Mouse (Mus musculus): ENCODE results near the gene Cpa5.
A peak's percentile ranks its signal among the peaks of the same experiment; 100 is the strongest.

Gene Cpa5

DNA sequence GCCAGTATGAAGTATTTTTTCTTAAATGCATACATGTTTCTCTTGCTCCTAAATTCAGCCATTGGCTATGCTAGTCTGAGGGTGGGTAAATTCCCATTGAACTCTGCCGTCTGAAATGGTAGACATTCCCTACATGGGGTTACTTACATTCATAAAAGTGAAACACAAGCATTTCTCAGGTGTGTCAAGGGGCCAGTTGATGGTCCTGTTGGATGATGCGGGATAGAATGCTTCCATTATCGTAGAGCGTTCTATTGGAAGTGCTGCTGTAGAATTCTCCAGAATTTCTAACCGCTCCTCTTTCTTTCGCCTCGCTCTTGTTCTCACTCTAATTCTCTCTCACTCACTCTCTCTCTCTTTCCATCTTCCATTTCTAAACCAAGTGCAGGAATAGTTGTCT lies at the start of gene Cpa5:
TSS of gene Cpa5 (plus strand) at position 301 of the 400 bp plus-strand sequence.
- no peak for DNase-seq (ENCODE audit: low read depth)

DNA sequence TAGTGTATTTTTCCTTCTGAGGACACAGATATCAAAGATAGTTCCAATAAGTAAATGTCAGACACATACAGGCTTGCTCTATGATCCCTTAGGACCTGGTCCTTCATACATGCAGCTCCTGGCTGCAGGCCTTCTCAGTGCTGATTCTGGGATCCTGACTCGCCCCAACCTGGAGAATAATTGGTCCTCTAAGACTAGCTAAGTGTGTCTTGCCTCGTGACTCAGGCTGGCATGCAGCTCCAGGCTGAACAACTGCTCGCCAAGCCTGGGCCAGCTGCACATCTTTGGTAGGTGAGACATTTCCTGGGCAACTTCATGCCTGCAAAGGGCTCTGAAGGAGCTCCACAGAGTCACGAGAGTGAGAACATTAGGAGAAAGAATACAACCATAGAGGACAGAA lies 48.7 kb upstream of the Cpa5 start:
- peak; percentile 57 for DNase-seq (ENCODE audit: low read depth)

DNA sequence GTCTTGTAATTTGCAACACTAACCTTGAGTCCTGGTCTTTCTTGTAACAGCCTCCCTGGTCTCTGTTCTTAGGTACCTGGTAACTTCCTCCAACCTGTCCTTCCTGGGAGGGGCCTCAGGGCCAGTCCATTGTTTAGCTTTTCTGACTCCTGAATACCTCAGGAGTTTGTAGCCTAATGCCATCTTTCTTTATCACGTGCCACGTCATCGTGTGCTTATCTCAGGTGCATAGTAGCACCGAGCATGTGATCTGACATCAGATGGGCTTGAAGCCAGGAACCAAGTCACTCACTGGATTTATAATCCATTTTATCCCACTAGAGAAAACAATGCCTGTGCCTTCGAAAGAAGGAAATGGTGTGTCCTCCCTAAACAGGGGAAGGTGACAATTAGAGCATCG lies 47.2 kb upstream of the Cpa5 start:
- no peak for DNase-seq (ENCODE audit: low read depth)

DNA sequence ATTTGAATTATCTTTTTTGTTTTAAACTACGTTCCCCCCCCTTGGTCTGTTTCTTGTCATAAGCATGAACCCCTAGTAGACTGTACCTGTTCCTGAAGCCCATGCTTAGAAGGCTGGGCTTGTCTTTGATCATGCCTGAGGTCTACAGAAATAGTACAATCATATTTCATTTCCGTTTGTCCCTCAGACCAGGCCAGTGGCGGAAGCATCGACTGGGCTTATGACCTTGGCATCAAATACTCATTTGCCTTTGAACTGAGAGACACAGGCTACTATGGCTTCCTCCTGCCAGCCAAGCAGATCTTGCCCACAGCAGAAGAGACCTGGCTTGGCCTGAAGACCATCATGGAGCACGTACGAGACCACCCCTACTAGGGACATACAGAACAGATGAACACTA lies 46.8 kb upstream of the Cpa5 start:
- DNase-seq (ENCODE audit: low read depth) = no peak

DNA sequence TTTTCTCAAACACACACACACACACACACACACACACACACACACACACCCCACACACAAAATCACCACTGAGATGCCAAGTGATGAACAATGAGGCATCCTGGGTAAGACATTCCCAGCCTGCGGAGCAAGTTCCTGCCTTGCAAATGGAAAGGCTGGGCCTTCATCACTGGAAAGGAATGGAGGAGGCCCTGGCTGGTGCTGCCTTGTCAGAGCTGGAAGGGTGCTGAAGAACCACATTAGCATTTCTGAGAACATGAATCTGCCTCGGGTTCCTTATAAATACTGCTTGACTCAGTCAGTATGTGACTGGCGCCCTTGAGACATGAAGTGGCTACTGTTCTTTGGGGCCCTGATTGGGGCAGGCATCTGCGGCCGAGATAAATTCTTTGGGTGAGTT lies 42.7 kb upstream of the Cpa5 start, which contains the start of gene Cpa4:
TSS of gene Cpa4 (plus strand) at position 301 of the 400 bp plus-strand sequence.
- DNase-seq (ENCODE audit: low read depth) = peak; percentile 55

DNA sequence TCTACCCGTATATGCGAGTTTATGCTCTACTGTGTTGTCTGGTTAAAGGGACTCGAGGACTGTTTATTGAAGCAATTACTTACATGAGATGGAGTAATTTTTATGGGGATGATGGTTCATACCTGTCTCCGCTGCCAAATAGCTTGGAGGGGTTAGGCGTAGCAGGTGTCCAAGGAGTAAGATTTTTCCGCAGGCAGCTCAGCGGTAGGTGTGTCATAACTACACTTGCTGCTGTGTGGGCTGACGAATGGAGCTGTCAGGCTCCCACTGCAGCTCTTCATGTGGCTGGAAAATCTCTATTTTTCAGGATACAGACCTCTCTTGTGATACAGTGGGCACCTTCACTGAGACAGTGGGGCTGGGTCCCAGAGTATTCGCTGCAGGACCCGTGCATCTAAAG lies 41.5 kb upstream of the Cpa5 start:
- DNase-seq (ENCODE audit: low read depth) = no peak

DNA sequence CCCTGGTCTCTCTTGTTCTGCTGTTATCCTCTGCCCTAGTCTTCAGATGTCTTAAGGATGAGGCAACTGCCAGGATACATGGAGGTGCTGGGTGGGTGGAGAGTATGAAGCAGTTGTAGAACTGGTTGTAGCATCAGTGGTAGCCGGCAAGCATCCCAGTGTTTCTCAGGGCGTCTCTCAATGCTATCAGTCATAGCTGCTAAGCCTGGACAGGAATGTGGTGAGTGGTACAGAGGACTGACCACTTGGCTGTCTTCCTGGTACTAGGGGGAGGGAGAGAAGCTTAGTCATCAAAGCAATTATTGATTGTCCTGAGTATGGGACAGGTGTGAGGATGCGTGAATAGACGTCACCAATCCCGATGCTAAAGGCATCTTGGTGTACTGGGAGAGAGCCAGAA lies 40.8 kb upstream of the Cpa5 start:
- DNase-seq (ENCODE audit: low read depth) = peak; percentile 69

DNA sequence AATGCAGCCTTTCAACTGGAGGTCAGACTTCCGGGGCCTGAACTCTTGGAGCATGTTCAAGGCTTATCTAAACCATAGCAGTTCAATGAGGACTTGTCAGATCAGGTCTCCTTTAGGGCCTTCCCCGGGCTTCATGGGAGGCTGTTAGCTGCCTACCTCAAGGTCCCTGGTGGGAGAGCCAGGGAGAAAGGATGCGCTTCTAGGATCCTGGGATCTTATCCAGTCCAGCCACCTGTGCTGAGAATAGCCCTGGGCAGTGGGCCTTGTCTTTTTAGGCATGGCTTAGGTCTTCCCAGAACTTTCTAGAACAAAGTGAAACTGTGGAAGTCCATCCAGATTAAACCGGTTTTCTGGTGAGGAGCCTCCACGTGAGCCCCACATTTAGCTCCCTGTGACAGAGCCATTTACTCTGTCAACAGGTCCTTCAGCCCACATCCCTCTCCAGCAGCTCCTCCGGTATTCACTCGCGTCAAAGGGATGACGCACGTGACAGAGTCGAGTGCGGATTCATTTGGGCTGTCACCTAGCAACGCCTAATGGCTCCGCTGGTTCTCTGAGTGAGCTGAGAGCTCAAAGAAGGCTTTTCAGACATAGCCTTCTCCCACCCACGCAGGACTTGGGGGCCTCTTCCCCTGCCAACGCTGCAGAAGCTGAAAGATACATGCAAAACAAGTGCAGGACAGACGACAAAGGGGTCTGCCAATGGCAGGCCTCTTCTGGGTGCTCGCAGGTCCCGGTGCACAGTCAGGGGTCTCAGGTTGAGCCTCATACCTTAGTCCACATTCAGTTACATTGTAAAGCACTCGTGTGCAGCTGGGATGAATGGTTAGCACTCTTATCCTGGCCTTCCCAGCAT lies 38.1 kb upstream of the Cpa5 start:
- DNase-seq (ENCODE audit: low read depth) = no peak

DNA sequence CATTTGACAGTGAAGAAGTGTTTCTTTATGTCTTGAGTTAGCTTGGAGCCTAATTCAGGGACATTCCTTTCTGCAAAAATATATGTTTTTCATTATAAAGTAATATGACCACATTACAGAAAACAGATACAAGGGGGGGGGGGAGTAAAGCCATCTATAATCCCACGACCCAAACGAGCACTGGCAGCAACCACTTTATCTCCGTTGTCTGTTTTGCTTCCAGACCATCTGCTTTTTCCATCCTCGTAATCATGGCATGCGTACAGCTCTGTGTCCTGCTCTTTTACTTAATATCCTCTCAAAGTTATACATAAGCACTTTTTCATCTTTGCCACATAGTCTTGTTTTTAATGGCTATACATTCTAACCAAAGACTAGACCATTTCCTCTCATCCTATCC lies 37.4 kb upstream of the Cpa5 start:
- DNase-seq (ENCODE audit: low read depth) = no peak

DNA sequence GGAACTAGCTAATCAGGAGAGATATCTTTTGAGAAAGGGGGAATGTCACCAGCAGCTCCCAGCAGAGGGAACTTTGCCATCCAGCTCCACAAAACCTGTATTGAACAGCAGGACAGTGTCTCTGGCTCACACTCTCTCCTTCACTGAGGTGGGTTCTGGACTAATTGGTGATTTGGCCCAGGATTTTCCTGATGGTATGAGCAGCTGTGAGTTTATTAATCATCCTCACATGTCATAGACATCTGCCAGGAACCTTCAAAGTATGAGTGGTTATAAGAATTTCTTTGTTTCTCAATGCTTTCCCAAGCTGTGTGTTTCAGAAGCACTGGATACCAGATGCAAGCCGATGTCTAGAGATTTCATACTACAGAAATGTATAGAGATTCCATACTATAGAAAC lies 35.9 kb upstream of the Cpa5 start:
- DNase-seq (ENCODE audit: low read depth) = no peak

DNA sequence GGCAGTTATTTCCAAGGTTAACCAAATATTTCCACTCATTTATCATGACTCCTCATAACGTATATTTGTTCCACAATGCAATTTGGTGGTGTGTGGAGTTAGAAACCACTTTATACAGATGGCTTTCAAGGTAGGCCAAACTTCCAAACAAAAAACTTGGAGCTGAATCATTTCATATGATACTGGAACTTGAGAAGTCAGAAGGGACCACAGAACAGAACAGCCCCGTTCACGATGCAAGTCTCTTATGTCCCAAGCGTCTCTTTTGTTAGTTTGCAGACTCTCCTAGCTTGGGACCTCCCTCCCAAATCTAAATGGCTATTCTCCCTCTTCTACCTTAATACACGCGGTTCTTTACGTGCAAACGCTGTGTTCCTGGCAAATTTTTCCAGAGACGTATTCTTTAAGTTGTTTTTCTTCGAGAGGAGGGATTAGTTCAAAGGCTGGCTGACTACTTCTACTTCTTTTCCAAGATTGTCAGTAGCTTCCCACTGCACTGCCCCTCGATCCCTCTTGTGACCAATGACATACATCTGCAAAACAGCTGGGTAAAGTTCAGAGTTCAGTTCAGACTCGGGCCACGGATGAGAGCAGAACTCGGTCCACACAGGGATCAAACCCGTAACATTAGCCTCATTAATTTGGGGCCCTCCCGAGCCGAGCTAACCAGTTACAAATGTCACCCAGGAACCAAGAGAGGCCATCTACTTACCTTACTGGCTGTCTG lies 34.2 kb upstream of the Cpa5 start:
- no peak for DNase-seq (ENCODE audit: low read depth)

DNA sequence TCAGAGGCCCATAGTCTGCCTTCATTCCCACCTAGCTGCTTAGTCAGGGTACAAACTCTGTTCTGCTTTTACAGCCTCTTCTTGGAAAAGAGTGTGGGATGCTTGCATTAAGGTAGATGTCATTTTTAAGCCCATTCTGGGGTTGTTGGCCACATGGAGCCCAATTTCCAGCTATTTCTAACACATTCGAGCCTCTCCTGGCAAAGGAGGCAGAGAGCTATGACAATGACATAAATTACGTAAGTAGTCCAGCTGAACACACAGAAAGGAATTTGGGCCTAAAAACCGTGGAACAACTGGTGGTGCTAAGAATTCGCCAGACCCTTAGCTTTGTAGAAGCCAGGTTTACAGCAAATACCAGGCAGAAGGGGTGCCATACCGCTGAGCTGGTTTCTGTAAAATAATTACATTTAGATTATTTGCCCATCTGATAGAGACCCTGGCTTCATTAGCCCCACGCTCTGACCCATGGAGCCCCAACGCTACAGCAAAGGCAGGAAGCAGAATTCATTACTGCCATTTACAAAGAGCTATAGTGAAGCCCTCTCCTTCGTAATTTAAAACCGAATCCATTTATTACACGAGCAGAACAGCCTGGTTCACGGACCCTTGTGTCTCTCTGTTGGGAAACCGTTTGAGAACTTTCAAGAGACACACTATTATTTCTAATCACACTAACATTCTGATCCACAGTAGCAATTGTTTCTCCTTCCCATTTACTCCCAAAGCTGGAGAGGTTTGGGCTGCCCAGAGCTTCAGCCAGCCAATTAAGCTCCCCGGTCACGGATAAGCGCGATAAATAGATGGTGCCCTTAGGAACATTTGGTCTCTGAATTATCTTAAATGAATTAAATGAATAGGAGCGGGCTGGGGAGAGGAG lies 30.6 kb upstream of the Cpa5 start:
- DNase-seq (ENCODE audit: low read depth) = no peak

DNA sequence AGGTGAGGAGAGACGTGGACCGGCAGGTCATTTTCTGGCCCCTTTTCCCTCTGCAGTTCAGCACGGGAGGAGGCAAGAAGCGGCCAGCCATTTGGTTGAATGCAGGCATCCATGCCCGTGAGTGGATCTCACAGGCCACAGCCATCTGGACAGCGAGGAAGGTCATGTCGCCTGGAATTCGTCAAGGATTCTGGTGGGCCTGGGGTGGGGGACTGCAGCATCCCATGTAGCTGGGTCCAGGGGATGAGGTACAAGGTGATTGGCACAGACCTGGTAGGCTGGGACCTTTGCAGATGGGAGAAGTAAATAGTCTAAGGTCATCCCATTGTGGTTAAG lies 30.0 kb upstream of the Cpa5 start:
- no peak for DNase-seq (ENCODE audit: low read depth)

DNA sequence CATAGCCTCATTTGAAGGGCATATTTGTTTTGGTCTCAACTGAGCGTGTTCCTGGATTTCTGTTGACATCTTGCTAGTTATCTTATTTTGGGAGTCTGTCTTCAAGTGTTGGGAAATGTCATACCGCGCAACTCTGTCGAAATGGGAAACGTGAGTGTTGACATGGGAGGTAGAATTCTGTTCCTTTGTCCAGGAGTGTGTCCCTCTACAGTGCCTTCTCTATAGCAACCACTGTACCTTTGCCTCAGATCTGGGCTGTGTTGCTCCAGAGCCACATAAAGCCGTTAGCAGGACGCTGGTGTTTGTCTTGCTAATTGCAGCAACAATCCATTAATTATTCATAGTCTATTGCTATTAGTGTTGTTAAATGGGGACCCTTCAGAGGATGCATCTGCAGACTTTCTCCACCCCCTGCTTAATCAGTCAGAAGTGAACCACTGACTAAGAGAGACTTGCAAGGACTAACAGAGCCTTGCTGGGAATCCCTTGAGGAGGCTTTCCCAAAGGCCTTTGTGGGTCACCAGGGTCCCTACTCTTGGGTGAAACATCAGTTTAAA lies 23.8 kb upstream of the Cpa5 start:
- no peak for DNase-seq (ENCODE audit: low read depth)

DNA sequence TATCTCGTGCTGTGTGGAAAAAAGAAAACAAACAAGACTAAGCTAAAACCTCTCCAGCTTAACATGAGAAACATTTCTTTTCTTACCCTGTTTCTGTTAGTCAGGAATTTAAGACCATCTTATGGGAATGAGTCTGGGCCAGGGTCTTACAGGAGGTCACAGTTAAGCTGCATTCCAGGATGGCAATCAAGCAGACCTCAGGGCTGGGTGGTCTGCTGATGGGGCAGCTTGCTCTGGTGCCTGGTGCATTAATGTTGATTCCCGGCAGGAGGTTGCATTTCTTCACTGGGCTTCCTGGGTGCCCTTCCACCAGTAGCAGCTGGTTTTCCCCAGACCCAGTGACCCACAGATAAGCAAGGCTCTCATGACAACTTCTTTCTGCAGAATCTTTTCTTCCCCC lies 21.0 kb upstream of the Cpa5 start:
- no peak for DNase-seq (ENCODE audit: low read depth)

DNA sequence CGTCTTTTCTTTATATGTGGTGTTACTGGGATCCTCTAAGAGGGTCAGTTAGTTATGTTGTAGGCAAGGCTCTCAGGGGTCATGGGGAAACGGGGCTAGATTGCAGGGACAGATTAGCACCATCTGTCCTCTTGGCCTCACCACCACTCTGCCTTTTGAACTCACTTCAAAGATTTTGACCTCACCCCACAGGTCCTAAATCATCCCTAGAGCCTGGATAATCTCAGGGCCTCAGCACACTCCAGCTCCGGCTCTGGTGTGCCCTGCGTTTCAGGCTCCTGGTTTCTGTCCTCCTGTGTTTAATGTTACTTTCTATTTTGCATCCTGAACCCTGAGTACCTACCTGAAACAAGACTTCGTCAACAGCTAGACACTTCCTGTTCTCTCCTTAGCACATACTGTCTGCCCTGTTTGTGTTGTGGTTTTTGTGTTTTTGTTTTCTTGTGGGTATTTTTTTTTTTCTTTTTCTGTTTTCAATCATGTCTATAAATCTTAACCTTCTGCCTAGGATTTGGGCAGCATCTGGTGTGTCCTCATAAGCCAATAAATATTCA lies 18.9 kb upstream of the Cpa5 start:
- DNase-seq (ENCODE audit: low read depth) = no peak

DNA sequence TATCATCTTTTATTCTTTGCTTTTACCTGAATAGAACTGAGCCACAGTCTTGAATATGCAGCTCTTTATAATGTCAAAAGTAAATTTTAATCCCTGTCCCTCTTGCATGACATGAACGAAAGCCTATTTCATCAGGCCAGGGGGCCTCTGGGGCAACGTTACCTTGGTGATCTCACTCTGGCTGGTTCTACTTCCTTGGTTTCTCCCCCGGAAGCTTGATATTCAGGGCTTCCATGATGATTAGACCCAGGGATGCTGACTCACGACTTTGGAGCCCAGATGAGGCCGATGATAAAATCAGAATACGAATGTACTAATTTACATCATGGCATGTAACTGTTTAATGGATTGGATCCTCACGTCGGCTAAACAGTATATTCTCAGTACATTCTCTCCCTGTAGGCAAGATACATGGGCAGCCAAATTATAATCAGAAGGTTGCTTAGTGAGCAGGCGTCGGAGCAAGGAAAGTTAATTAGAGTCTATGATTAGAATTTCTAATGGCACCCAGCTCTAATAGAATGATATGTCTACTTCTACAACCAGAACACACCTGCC lies 18.3 kb upstream of the Cpa5 start:
- no peak for DNase-seq (ENCODE audit: low read depth)

DNA sequence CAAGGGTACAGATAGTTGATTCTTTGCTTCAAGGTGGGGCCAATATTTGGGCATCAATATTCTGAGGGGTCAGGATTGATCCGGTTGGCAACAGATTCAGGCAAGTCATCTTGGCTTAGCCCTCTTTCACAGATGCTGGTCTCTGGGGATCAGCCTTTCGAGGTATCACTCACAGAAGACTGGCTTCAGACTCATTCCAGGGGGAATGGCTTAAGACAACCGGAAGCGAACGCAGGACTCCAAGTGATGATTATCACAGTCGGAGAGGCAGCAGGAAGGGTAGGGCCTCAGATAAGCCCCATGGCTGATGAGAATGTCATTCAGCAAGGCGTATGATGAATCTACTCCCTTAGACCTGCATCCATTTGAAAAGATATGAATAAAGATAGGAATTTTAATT lies 16.4 kb upstream of the Cpa5 start:
- DNase-seq (ENCODE audit: low read depth) = no peak

DNA sequence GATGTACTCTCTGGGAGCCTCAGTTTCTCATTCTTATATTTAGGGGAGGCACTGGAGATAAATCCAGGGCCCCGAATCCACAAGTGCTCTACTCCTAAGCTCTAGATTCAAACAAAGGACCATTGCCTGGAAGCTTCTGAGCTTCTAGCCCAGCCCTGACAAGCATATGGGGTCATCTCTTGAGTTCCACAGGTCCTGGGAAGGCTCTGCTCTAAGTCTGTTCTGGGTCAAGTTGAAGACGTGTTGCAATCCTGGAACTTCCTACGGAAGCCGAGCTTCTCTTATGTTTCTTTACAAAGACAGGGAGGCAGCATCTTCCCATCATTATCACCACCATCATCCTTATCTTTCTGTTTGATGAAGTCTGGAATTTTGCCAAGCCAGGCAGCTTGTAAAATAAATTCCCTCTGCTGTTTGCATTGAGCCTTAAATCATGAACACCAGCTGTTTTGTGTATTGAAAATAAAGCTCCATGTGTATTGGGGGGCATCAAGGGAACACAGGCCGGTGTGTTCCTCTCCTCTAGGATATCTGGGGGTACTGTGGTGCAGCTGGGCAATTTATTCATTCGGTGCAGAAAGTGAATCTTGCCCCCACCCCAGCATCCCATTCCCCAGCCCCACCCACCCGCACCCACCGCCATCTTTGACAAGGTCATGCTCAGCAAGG lies 14.4 kb upstream of the Cpa5 start:
- DNase-seq (ENCODE audit: low read depth) = no peak

DNA sequence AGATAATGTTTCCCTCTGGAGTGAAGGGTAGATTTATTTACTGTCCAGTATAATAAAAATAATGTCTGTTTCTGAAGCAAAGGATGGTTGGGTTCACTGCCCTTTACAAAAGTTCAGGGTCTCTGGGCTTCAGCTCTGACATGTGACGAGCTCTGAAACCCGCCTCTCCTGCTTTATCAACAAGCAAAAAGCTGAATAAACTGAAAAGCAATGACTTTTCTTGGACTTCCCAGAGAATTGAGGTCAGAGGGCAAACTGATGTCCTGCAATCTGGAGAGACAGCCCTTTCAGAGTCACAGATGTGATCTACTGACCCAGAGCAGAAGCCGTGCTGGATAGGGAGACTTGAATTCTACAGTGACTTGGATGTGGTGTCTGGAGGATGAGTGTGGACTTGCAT lies 10.8 kb upstream of the Cpa5 start:
- DNase-seq (ENCODE audit: low read depth) = no peak

DNA sequence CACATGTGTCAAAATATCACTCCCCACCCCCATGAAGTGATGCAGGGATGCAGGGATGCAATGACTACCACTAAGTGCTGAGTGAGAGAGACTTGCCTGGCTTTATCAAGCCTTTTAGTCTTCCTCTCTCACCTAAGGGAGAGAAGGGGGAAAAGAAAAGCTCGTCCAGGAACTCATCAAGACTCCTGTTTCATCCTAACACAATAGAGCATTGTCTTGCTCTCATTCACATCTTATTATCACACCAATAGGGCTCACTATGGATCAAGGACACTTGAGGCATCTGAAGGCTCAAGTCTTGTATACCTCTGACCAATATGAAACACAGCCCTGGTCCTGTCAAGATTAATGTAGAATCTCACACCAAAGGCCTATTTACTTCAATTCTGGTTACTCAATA lies 9.8 kb upstream of the Cpa5 start:
- DNase-seq (ENCODE audit: low read depth) = no peak
